Mouse (Mus musculus) liver, postnatal 0 days (tissue): ENCODE data around the gene Hoxa13.

ENCODE experiments used
- CTCF ChIP-seq: sonication (generic); IDR thresholded peaks from 2 replicates; pipeline ENCODE4 v1.5.1; 2016; ENCODE audit warnings: antibody characterized with exemption, low read depth
- EP300 ChIP-seq: IDR thresholded peaks from 2 replicates; pipeline ENCODE4 v1.6.1; 2016; ENCODE audit warnings: antibody characterized with exemption, low read depth, mild to moderate bottlenecking

DNA sequence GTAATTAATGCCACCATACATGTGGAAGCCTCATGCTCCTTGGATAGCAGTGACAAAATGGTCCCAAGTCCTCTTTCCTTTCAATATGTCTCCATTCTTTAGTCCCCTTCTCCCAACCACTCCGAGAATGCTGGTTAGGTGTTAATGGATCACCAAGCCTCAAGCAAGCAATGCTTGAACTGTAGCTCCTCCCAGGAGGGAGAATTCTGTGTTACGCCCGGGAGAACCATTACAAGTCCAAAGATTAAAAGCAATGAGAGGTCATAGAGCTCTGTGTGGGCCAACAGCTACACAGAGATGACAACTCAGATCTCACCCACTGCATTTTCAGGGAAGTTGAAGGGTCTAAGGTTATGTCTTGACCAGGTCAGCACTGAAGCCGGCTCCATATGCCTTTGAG, 37.8 kb upstream of the Hoxa13 start:
- TF ChIP-seq CTCF: no peak
- TF ChIP-seq EP300: no peak
